Comparison of ENCODE assay signal across 1 mouse cellular context in the genomic region with DNA sequence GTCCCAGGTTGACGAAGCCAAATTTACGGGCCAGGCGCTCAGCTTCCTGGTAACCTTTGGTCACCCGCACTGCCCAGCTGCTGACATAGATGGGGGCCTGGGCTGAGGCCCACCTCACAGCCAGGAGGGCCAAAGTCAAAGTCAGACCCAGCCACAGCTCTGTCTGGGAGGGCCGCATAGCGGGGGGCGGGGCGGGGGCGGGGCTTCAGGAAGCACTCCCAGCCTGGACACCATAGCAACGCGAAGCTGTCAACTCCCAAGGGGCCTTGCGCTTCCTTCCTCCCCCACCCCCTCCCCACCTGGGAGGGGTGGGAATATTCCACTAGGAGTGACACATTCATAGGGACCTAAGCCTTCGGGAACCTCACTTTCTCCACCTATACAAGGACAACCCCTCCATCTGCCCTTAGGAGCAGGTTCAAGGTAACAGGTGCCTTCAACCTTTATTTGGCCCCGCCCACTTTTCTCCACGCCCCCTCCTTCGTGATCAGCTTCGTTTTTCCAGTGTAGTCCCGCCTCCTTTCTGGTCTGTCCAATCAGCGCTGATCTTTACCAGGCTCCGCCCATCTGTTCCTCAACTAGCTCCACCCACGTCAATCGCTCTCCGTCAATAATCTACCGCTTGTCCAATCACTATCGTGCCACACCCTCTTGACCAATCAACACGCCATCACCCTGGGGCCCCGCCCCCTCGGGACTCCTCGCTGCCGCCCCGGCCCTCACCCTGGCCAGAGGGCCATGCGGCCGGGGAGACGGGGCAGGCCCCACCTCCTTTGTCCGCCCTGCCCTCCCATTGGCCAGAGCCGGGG.
TF ChIP-seq lines count a peak whose summit lies in the region.

A gene (minus strand): TSS at position 226 of the 809 bp plus-strand sequence.
A gene (plus strand): TSS at position 681 of the 809 bp plus-strand sequence.

TF ChIP-seq in CH12.LX, 34 proteins besides CTCF, POLR2A, EP300 and RAD21:
- no peak for TF ChIP-seq MAFK (IDR thresholded peaks at IDR 0.05; ENCODE audit: insufficient replicate concordance, low read length)
- TF ChIP-seq MXI1 (IDR thresholded peaks at IDR 0.05; ENCODE audit: low read depth, low read length): no peak
- no peak for TF ChIP-seq MYC (IDR thresholded peaks at IDR 0.05; ENCODE audit: low read depth, low read length)
- TF ChIP-seq POLR2AphosphoS2 (IDR thresholded peaks at IDR 0.05; ENCODE audit: low read depth, low read length): no peak
- no peak for TF ChIP-seq ZMIZ1 (IDR thresholded peaks at IDR 0.05; ENCODE audit: low read depth, low read length)
- no peak for TF ChIP-seq E2F4 (IDR thresholded peaks at IDR 0.05; ENCODE audit: insufficient replicate concordance, low read depth, low read length)
- TF ChIP-seq USF2 (conservative IDR thresholded peaks at IDR 0.05; ENCODE audit: low read depth, low read length): no peak
- no peak for TF ChIP-seq GABPA (IDR thresholded peaks at IDR 0.05; ENCODE audit: insufficient replicate concordance, low read depth, low read length)
- TF ChIP-seq CHD2 (IDR thresholded peaks at IDR 0.05; ENCODE audit: low read length): peak; percentile 61
- no peak for TF ChIP-seq NELFE (IDR thresholded peaks at IDR 0.05; ENCODE audit: low read depth, low read length)
- TF ChIP-seq TBP (conservative IDR thresholded peaks at IDR 0.05; ENCODE audit: low read depth, low read length): 0 out of 2 replicates have a peak, but pooled peaks have one; percentile 33
- no peak for TF ChIP-seq IRF4 (IDR thresholded peaks at IDR 0.05; ENCODE audit: low read depth, low read length)
- TF ChIP-seq MAZ (IDR thresholded peaks at IDR 0.05; ENCODE audit: low read depth, low read length): no peak; the same call in 1 of the 2 replicates
- 0 out of 2 replicates have a peak, but pooled peaks have one; percentile 21 for TF ChIP-seq HCFC1 (IDR thresholded peaks at IDR 0.05; ENCODE audit: low read depth, low read length)
- TF ChIP-seq RCOR1 (conservative IDR thresholded peaks at IDR 0.05; ENCODE audit: low read depth, low read length): no peak
- no peak for TF ChIP-seq JUN (IDR thresholded peaks at IDR 0.05; ENCODE audit: insufficient read depth, low read depth, low read length)
- 0 out of 2 replicates have a peak, but pooled peaks have one; percentile 55 for TF ChIP-seq KAT2A (IDR thresholded peaks at IDR 0.05; ENCODE audit: insufficient replicate concordance, low read length)
- no peak for TF ChIP-seq UBTF (IDR thresholded peaks at IDR 0.05; ENCODE audit: low read depth, low read length)
- no peak for TF ChIP-seq BHLHE40 (IDR thresholded peaks at IDR 0.05; ENCODE audit: low read depth, low read length)
- no peak for TF ChIP-seq ZNF384 (IDR thresholded peaks at IDR 0.05; ENCODE audit: low read depth, low read length)
- TF ChIP-seq ETS1 (conservative IDR thresholded peaks at IDR 0.05; ENCODE audit: low read depth, low read length): no peak
- TF ChIP-seq TCF12 (IDR thresholded peaks at IDR 0.05; ENCODE audit: low read depth, low read length): 0 out of 2 replicates have a peak, but pooled peaks have one; percentile 26
- no peak for TF ChIP-seq ZC3H11A (IDR thresholded peaks at IDR 0.05; ENCODE audit: low read depth, low read length)
- TF ChIP-seq ELF1 (IDR thresholded peaks at IDR 0.05; ENCODE audit: low read depth, low read length): peak; percentile 40
- TF ChIP-seq MEF2A (IDR thresholded peaks at IDR 0.05; ENCODE audit: borderline replicate concordance, low read depth, low read length): 0 out of 2 replicates have a peak, but pooled peaks have one; percentile 22
- TF ChIP-seq JUND (conservative IDR thresholded peaks at IDR 0.05; ENCODE audit: low read depth, low read length): no peak
- TF ChIP-seq ZKSCAN1 (IDR thresholded peaks at IDR 0.05; ENCODE audit: borderline replicate concordance, low read depth, low read length): no peak
- no peak for TF ChIP-seq PAX5 (IDR thresholded peaks at IDR 0.05; ENCODE audit: low read length)
- peak; percentile 81 for TF ChIP-seq SIN3A (IDR thresholded peaks at IDR 0.05; ENCODE audit: low read length)
- TF ChIP-seq NRF1 (IDR thresholded peaks at IDR 0.05; ENCODE audit: low read depth, low read length): no peak
- TF ChIP-seq CHD1 (IDR thresholded peaks at IDR 0.05; ENCODE audit: low read depth, low read length): no peak
- no peak for TF ChIP-seq MAX (IDR thresholded peaks at IDR 0.05; ENCODE audit: low read length)
- TF ChIP-seq SMC3 (IDR thresholded peaks at IDR 0.05; ENCODE audit: low read depth, low read length): no peak
- TF ChIP-seq USF1 (IDR thresholded peaks at IDR 0.05; ENCODE audit: low read depth, low read length): no peak
TF ChIP-seq in CH12.LX: peak in this region for 8.
